Mouse (Mus musculus) activated CD4-positive, CD25-positive, alpha-beta regulatory T cell, adult 4 months (primary cell): ENCODE data around the gene Ostm1. TPM values are rescaled to one million over a fixed set of nuclear protein-coding genes. Genes with fewer than 3 reads are reported as not detected.

Experiments
- ATAC-seq: one replicate; pipeline ENCODE4 v1.8.0; 2017
- polyA plus RNA-seq, 2 experiments: library from polyadenylated mRNA; unstranded; fragments of 100-300 nt; shearing (Covaris generic); gene quantifications; one replicate each; pipeline ENCODE4 v1.2.1; 2017

Gene Ostm1
- 10 to 100 TPM; 35.5 to 46.7 TPM for polyA plus RNA-seq

GRCm38 (mm10) chr10:42583157-42583872, at the start of gene Ostm1, which contains the start of gene Nr2e1:
TSS of gene Ostm1 (plus strand) at chr10:42583822.
TSS of gene Nr2e1 (minus strand) at chr10:42583632.
- no peak for ATAC-seq

- no peak for ATAC-seq
These were observed 49.7 kb upstream of the Ostm1 start for GRCm38 (mm10) chr10:42533836-42534453.

GRCm38 (mm10) chr10:42537571-42538316, 45.9 kb upstream of the Ostm1 start:
- ATAC-seq, result no peak

- no peak for ATAC-seq
These were observed 37.7 kb upstream of the Ostm1 start for GRCm38 (mm10) chr10:42545707-42546503.

- no peak for ATAC-seq
These were observed 37.1 kb upstream of the Ostm1 start for GRCm38 (mm10) chr10:42546507-42546906.

GRCm38 (mm10) chr10:42559581-42560200, 23.9 kb upstream of the Ostm1 start:
- ATAC-seq, result no peak

GRCm38 (mm10) chr10:42562272-42562671, 21.4 kb upstream of the Ostm1 start:
- no peak for ATAC-seq

- no peak for ATAC-seq
These were observed 11.1 kb upstream of the Ostm1 start for GRCm38 (mm10) chr10:42572567-42572966.

GRCm38 (mm10) chr10:42572971-42573370, 10.7 kb upstream of the Ostm1 start:
- ATAC-seq, result no peak

- ATAC-seq, result no peak
These were observed 9.0 kb upstream of the Ostm1 start for GRCm38 (mm10) chr10:42574639-42575038.

- ATAC-seq, result no peak
These were observed 5.9 kb upstream of the Ostm1 start for GRCm38 (mm10) chr10:42577525-42578280.

GRCm38 (mm10) chr10:42578281-42578675, 5.3 kb upstream of the Ostm1 start:
- ATAC-seq, result no peak

GRCm38 (mm10) chr10:42578698-42579474, 4.7 kb upstream of the Ostm1 start:
- ATAC-seq, result no peak

- no peak for ATAC-seq
These were observed 4.0 kb upstream of the Ostm1 start for GRCm38 (mm10) chr10:42579475-42580130.

- no peak for ATAC-seq
These were observed 3.3 kb upstream of the Ostm1 start for GRCm38 (mm10) chr10:42580131-42580950.

GRCm38 (mm10) chr10:42580951-42581277, 2.7 kb upstream of the Ostm1 start:
- ATAC-seq, result no peak

- ATAC-seq, result no peak
These were observed 1.7 kb upstream of the Ostm1 start for GRCm38 (mm10) chr10:42581694-42582565.

GRCm38 (mm10) chr10:42582566-42583110, 984 bp upstream of the Ostm1 start:
- ATAC-seq, result no peak
